Mouse (Mus musculus) ES-E14 (cell line): ENCODE data around the gene Foxp1. TPM values are rescaled to one million over a fixed set of nuclear protein-coding genes. Genes with fewer than 3 reads are reported as not detected.

Source experiments
- DNase-seq: peaks from one replicate; pipeline ENCODE4 v3.0.0-alpha.2; 2013; ENCODE audit warnings: low read depth, low spot score
- H3K27ac ChIP-seq: 2 replicates; pipeline ENCODE4 v1.5.1; 2012; ENCODE audit warnings: low read depth, mild to moderate bottlenecking, low read length, moderate library complexity, mixed read lengths; ENCODE audit not compliant: poor library complexity, insufficient read depth, severe bottlenecking
- H3K36me3 ChIP-seq: 2 replicates; pipeline ENCODE4 v1.6.1; 2012; ENCODE audit warnings: mild to moderate bottlenecking, low read length, moderate library complexity, mixed read lengths; ENCODE audit not compliant: control insufficient read depth, poor library complexity, insufficient read depth, severe bottlenecking
- H3K4me1 ChIP-seq, 2 experiments: fragments of 150-350 bp in 1 of 2; sonication (generic) in 1 of 2; 2 replicates each; pipeline ENCODE4 v1.6.1; 2012; ENCODE audit warnings: low read length in 2 of 2, mild to moderate bottlenecking in 1 of 2, mixed read lengths in 1 of 2; ENCODE audit not compliant: control insufficient read depth in 2 of 2, insufficient read depth in 2 of 2, poor library complexity in 1 of 2
- H3K4me3 ChIP-seq, 2 experiments: fragments of 150-350 bp in 1 of 2; sonication (generic) in 1 of 2; 2 replicates each; pipeline ENCODE4 v1.5.1; 2012; ENCODE audit warnings: low read length in 2 of 2, low read depth in 1 of 2, mild to moderate bottlenecking in 1 of 2, mixed read lengths in 1 of 2; ENCODE audit not compliant: insufficient read depth in 1 of 2, poor library complexity in 1 of 2, severe bottlenecking in 1 of 2
- H3K9ac ChIP-seq: 2 replicates; pipeline ENCODE4 v1.6.1; 2012; ENCODE audit warnings: low read depth, mild to moderate bottlenecking, low read length, mixed read lengths; ENCODE audit not compliant: poor library complexity, insufficient read depth, severe bottlenecking
- H3K9me3 ChIP-seq: fragments of 150-350 bp; sonication (generic); 2 replicates; pipeline ENCODE4 v1.6.1; 2012; ENCODE audit warnings: low read depth, mild to moderate bottlenecking, low read length; ENCODE audit not compliant: control insufficient read depth, insufficient read depth
- CHD2 ChIP-seq: IDR thresholded peaks from 2 replicates; pipeline ENCODE4 v1.6.1; 2014; ENCODE audit warnings: mild to moderate bottlenecking, low read depth, low read length, inconsistent platforms
- HCFC1 ChIP-seq: IDR thresholded peaks from 2 replicates; pipeline ENCODE4 v1.6.1; 2012; ENCODE audit warnings: low read length, inconsistent platforms, borderline replicate concordance; ENCODE audit not compliant: insufficient read depth
- MAFK ChIP-seq: IDR thresholded peaks from 2 replicates; pipeline ENCODE4 v1.6.1; 2014; ENCODE audit warnings: mild to moderate bottlenecking, low read depth, low read length, inconsistent platforms; ENCODE audit not compliant: insufficient read depth
- ZC3H11A ChIP-seq: IDR thresholded peaks from 2 replicates; pipeline ENCODE4 v1.6.1; 2012; ENCODE audit warnings: low read depth, mild to moderate bottlenecking, inconsistent platforms, low read length, borderline replicate concordance
- ZNF384 ChIP-seq: IDR thresholded peaks from 2 replicates; pipeline ENCODE4 v1.6.1; 2012; ENCODE audit warnings: low read depth, low read length, inconsistent platforms
- in situ Hi-C, 2 experiments: fragments of 600-800 bp; cut with MboI; formaldehyde crosslinking; loops; one replicate each; pipeline ENCODE4 v1.15.1; 2025; ENCODE audit warnings: low sequenced_read_pairs in 2 of 2, inconsistent platforms in 1 of 2; ENCODE audit not compliant: unreplicated experiment in 2 of 2
- total RNA-seq: library from RNA; depleted of rRNA; stranded (reverse); fragments of 300-350 nt; gene quantifications from 2 replicates; pipeline ENCODE4 v1.2.3, GENCODE M21; 2012

Foxp1 gene
- total RNA-seq, 1 experiment: 70.0 TPM

GRCm38 (mm10) chr6:99199277-99199676 lies 323.2 kb downstream of the Foxp1 start:
- no peaks in the 10 kb centered on the region for H3K9me3 ChIP-seq
- TF ChIP-seq HCFC1 (no peak), ZC3H11A (no peak), ZNF384 (no peak)
- peaks cover 3 to 12% of the 10 kb centered on the region in 2 experiments; a peak in 2 of 4 replicates for H3K4me1 ChIP-seq
- no peaks in the 10 kb centered on the region for H3K36me3 ChIP-seq
- in situ Hi-C loops: no loop called here
- DNase-seq: no peak
- no peak overlapping the region for H3K27ac ChIP-seq
- no peak overlapping the region for H3K9ac ChIP-seq
- H3K4me3 ChIP-seq: no peak overlapping the region

- in situ Hi-C loops: no loop called here
- H3K9ac ChIP-seq: no peak overlapping the region
- H3K4me3 ChIP-seq: no peak overlapping the region
- no peak for TF ChIP-seq HCFC1
- no peak for TF ChIP-seq ZNF384
- no peak for TF ChIP-seq MAFK
- TF ChIP-seq ZC3H11A: no peak
- no peak for TF ChIP-seq CHD2
- H3K27ac ChIP-seq: no peak overlapping the region
- no peaks in the 10 kb centered on the region for H3K36me3 ChIP-seq
- DNase-seq: no peak
- no peaks in the 10 kb centered on the region; a peak in 1 of 4 replicates for H3K4me1 ChIP-seq
- no peaks in the 10 kb centered on the region for H3K9me3 ChIP-seq
Measured at GRCm38 (mm10) chr6:99193697-99194096, 328.8 kb downstream of the Foxp1 start.

- no peak overlapping the region for H3K4me3 ChIP-seq
- no peaks in the 10 kb centered on the region; a peak in 1 of 4 replicates for H3K4me1 ChIP-seq
- no peak overlapping the region for H3K9ac ChIP-seq
- in situ Hi-C loops: no loop called here
- TF ChIP-seq ZNF384 (no peak), CHD2 (no peak), HCFC1 (no peak)
- H3K9me3 ChIP-seq: no peaks in the 10 kb centered on the region
- H3K27ac ChIP-seq: no peak overlapping the region
- no peaks in the 10 kb centered on the region for H3K36me3 ChIP-seq
- no peak for DNase-seq
Measured at GRCm38 (mm10) chr6:99191636-99192137, 330.8 kb downstream of the Foxp1 start.

- TF ChIP-seq MAFK: no peak
- TF ChIP-seq HCFC1: no peak
- no peak for TF ChIP-seq ZNF384
- TF ChIP-seq ZC3H11A: no peak
- no peak for TF ChIP-seq CHD2
- Histone ChIP-seq H3K36me3 (no peaks in the 10 kb centered on the region), H3K4me1 (no peaks in the 10 kb centered on the region; a peak in 1 of 4 replicates), H3K4me3 (no peak overlapping the region), H3K9ac (no peak overlapping the region), H3K27ac (no peak overlapping the region), H3K9me3 (no peaks in the 10 kb centered on the region)
- DNase-seq: no peak
- in situ Hi-C loops: no loop called here
Measured at GRCm38 (mm10) chr6:99191041-99191635, 331.4 kb downstream of the Foxp1 start.

GRCm38 (mm10) chr6:99189967-99190366 lies 332.6 kb downstream of the Foxp1 start:
- no peaks in the 10 kb centered on the region for H3K36me3 ChIP-seq
- no peak overlapping the region for H3K4me3 ChIP-seq
- in situ Hi-C loops: no loop called here
- H3K4me1 ChIP-seq: no peaks in the 10 kb centered on the region; a peak in 1 of 4 replicates
- H3K27ac ChIP-seq: no peak overlapping the region
- no peak for DNase-seq
- no peaks in the 10 kb centered on the region for H3K9me3 ChIP-seq
- H3K9ac ChIP-seq: no peak overlapping the region
- TF ChIP-seq CHD2 (no peak), MAFK (no peak), ZC3H11A (no peak), ZNF384 (no peak), HCFC1 (no peak)
